Mouse (Mus musculus): ENCODE measurements around the gene Rcn3.

DNA sequence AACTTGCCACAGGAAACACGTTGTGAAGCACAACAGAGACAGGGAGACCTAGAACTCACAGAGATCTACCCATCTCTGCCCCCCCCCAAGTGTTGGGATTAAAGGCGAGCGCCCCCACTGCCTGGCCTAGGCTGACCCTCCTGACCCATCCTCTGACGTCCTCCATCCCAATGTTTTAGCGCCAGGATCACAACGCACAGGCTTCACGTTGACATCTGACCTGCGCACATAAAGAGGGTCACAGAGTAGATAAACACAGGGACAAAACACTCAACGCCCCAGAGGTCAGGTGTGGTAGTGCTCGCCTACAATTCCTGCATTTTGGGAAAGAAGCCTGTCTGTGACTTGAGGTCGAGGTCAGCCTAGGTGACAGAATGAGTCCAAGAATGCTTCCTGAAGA is 55.3 kb downstream of the Rcn3 start:
- TF ChIP-seq GATA1 (IDR thresholded peaks at IDR 0.05; ENCODE audit: low read length) (no peak), TAL1 (IDR thresholded peaks at IDR 0.05; ENCODE audit: low read length) (no peak)

All from erythroblast, embryonic 14.5 days (primary cell).